Mouse (Mus musculus): ENCODE measurements at regions not wholly inside any gene's neighbourhood (a gene's known extent, or its start where the extent isn't known, plus 50 kb on each side); places are given as distances from the start of the nearest gene placed in this dataset.

GRCm38 (mm10) chr13:80502927-80503326 lies 380.3 kb upstream of the Arrdc3 start:
- TF ChIP-seq CTCF (IDR thresholded peaks at IDR 0.05) (no peak), POLR2A (IDR thresholded peaks at IDR 0.05; ENCODE audit: insufficient read depth, low read depth, low read length) (no peak), EP300 (IDR thresholded peaks at IDR 0.05; ENCODE audit: insufficient read depth, low read depth, low read length) (no peak)
